Mouse (Mus musculus): Measurements from ENCODE around the gene Adamts17. TPM values are rescaled to one million over a fixed set of nuclear protein-coding genes. Genes with fewer than 3 reads are reported as not detected.

Gene Adamts17
- polyA plus RNA-seq (2015; fragmentation: Illumina TruSeq; extraction: RNeasy Lipid Tissue Mini Kit (QIAGEN cat#74804); ENCODE audit: low read depth, low replicate concordance) = 2.3 TPM

DNA sequence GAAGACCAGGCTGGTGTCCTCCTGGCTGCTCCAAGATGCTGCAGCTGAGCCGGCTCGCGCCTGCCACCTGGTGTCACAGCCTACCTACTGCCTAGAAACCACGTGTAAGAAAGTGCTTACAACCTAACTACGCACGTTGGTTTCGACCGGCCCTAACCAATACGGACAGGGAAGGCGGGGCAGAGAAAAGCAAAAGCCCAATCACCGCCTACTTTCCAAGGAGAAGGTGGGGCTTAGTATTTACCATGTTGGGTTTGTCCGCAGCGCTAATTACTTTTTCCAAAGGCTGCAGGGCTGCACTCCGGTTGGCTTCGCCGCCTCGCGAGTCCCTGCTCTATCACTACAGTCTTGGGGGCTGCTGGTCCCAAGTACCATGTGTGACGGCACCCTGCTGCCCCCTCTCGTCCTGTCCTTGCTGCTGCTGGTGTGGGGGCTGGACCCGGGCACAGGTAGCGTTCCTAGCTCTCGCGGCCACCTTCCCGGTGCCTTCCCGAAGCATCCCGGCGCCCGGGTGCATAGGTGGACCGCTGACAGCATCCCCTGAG, at the start of gene Adamts17:
TSS of gene Adamts17 (plus strand) at position 273 of the 545 bp plus-strand sequence.

Other genes with a start within 250 kb of the Adamts17 start
- gene Asb7, start 150.1 kb upstream of the Adamts17 start, polyA plus RNA-seq (2015; fragmentation: Illumina TruSeq; extraction: RNeasy Lipid Tissue Mini Kit (QIAGEN cat#74804); ENCODE audit: low read depth, low replicate concordance) = 9.9 TPM
- gene Lins1, start 149.8 kb upstream of the Adamts17 start, polyA plus RNA-seq (2015; fragmentation: Illumina TruSeq; extraction: RNeasy Lipid Tissue Mini Kit (QIAGEN cat#74804); ENCODE audit: low read depth, low replicate concordance) = 8.6 TPM
- 0.39 TPM for gene Cers3, start 96.2 kb upstream of the Adamts17 start, polyA plus RNA-seq (2015; fragmentation: Illumina TruSeq; extraction: RNeasy Lipid Tissue Mini Kit (QIAGEN cat#74804); ENCODE audit: low read depth, low replicate concordance)